Mouse (Mus musculus) stomach, embryonic 16.5 days (tissue): ENCODE data around the gene Foxp1. TPM values are rescaled to one million over a fixed set of nuclear protein-coding genes. Genes with fewer than 3 reads are reported as not detected.

Experiments used
- ATAC-seq: fragments of 200-750 bp; cut with Nextera tagmentation; 2 replicates; pipeline ENCODE4 v1.8.0; 2017; ENCODE audit warnings: moderate number of reproducible peaks, moderate TSS enrichment; ENCODE audit not compliant: insufficient read depth, low FRiP score
- H3K27ac ChIP-seq: fragments of 300-500 bp; sonication (generic); 2 replicates; pipeline ENCODE4 v1.5.1; 2014; ENCODE audit warnings: low read length
- H3K27me3 ChIP-seq: fragments of 300-500 bp; sonication (generic); 2 replicates; pipeline ENCODE4 v1.6.1; 2014; ENCODE audit warnings: low read length, control low read depth, mixed read lengths; ENCODE audit not compliant: control insufficient read depth, insufficient read depth
- H3K36me3 ChIP-seq: fragments of 300-500 bp; sonication (generic); 2 replicates; pipeline ENCODE4 v1.6.1; 2014; ENCODE audit warnings: low read length; ENCODE audit not compliant: control insufficient read depth, insufficient read depth
- H3K4me1 ChIP-seq: fragments of 300-500 bp; sonication (generic); 2 replicates; pipeline ENCODE4 v1.6.1; 2014; ENCODE audit warnings: low read length, control low read depth, mixed read lengths; ENCODE audit not compliant: control insufficient read depth, insufficient read depth
- H3K4me2 ChIP-seq: fragments of 300-500 bp; sonication (generic); 2 replicates; pipeline ENCODE4 v1.6.1; 2014; ENCODE audit warnings: low read depth, low read length, mixed read lengths
- H3K4me3 ChIP-seq: fragments of 300-500 bp; sonication (generic); replicated peaks from 2 replicates; pipeline ENCODE4 v1.5.1; 2014; ENCODE audit warnings: mild to moderate bottlenecking, low read length
- H3K9ac ChIP-seq: fragments of 300-500 bp; sonication (generic); 2 replicates; pipeline ENCODE4 v1.6.1; 2014; ENCODE audit warnings: low read length
- H3K9me3 ChIP-seq: fragments of 300-500 bp; sonication (generic); replicated peaks from 2 replicates; pipeline ENCODE4 v1.6.1; 2016; ENCODE audit warnings: low read length, control low read depth; ENCODE audit not compliant: control insufficient read depth
- WGBS: fragments of 180-500 bp; shearing (Covaris S2); extraction: QIAGEN DNeasy Blood & Tissue Kit; methylation state at CpG from one replicate; pipeline ENCODE4 v1.1.7; 2014; 5-methylcytosine and 5-hydroxymethylcytosine counted together
- polyA plus RNA-seq: library from polyadenylated mRNA; unstranded; fragments of >200 nt; fragmentation: Nextera tagmentation; extraction: Ambion mirVana; gene quantifications from 2 replicates; pipeline ENCODE4 v1.2.1, GENCODE M21; 2015

The Foxp1 gene
- polyA plus RNA-seq, 1 experiment from 2014 or later = 108 TPM

DNA sequence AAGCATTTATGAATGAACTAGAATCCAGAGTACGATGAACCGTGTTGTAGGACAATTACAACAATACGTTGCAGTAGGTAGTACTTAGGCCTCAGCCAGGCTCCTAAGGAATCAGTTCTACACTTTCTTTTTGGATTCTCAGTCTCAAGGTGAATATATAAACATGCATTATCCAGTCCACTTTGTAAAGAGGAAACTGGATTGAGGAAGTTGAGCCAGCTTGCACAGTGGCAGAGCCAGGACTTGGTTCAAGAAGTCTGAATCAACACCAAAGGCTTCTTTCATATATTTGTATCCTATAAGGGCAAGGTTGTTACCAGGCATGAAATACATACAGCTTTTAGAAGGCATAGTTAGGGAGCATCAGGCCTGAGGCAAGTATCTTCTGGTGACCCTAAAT, 178.2 kb downstream of the Foxp1 start:
- H3K9ac ChIP-seq = no peak overlapping the region
- no peaks in the 10 kb centered on the region for H3K27me3 ChIP-seq
- WGBS = 76% methylated on average over 3 of the region's 3 CpGs
- ATAC-seq = no peak
- no peak overlapping the region for H3K4me3 ChIP-seq
- H3K9me3 ChIP-seq = no peaks in the 10 kb centered on the region
- no peaks in the 10 kb centered on the region for H3K36me3 ChIP-seq
- peaks cover 3% of the 10 kb centered on the region for H3K4me1 ChIP-seq
- H3K4me2 ChIP-seq = no peak overlapping the region
- H3K27ac ChIP-seq = peak overlapping the region; percentile 26; the same call in 1 of the 2 replicates

DNA sequence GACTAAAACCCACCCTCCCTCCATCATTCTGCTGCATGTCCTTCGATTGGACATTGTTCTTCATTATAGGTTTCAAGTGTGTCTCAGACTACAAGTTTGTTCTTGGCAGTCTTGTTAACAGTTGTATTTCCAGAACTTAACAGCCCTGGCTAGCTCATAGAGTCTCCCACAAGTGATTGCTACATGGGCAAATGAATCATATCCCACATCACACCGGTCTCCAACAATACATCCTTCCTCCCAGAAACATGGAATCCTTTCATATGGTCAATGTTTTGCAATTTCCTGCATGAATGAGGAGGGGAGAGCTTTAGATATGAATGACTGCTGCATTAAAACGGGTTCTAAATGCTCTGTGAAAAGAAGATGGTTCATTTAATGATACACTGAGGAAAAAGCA, 178.7 kb downstream of the Foxp1 start:
- H3K4me1 ChIP-seq = peaks cover 7% of the 10 kb centered on the region
- no peaks in the 10 kb centered on the region for H3K36me3 ChIP-seq
- no peak overlapping the region for H3K4me3 ChIP-seq
- WGBS = 80% methylated on average over 3 of the region's 3 CpGs
- no peak overlapping the region for H3K4me2 ChIP-seq
- H3K27ac ChIP-seq = no peak overlapping the region; the same call in 1 of the 2 replicates
- H3K9me3 ChIP-seq = no peaks in the 10 kb centered on the region
- no peaks in the 10 kb centered on the region for H3K27me3 ChIP-seq
- ATAC-seq = no peak
- no peak overlapping the region for H3K9ac ChIP-seq

DNA sequence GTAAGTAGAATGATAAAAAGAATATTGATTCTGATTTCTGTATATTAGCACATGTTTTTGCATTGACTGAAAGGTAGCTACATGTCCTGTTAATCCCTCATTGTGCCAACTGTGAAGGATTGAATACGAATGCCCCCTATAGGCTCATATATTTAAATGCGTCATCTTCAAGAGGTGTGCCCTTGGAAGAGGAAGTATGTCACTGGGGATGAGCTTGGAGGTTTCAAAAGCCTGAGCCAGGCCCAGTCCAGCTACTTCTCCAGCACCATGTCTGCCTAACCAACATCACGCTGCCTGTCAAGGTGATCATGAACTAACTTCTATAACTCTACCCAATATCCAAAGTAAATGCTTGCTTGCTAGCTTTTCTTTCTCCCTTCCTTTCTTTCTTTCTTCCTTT, 180.1 kb downstream of the Foxp1 start:
- H3K36me3 ChIP-seq = no peaks in the 10 kb centered on the region
- H3K9me3 ChIP-seq = no peaks in the 10 kb centered on the region
- no peak for ATAC-seq
- WGBS = 90% methylated on average over 3 of the region's 3 CpGs
- H3K27me3 ChIP-seq = no peaks in the 10 kb centered on the region
- H3K27ac ChIP-seq = no peak overlapping the region
- H3K4me1 ChIP-seq = peaks cover 19% of the 10 kb centered on the region
- H3K9ac ChIP-seq = no peak overlapping the region
- no peak overlapping the region for H3K4me3 ChIP-seq
- no peak overlapping the region for H3K4me2 ChIP-seq

GRCm38 (mm10) chr6:99340902-99341301, 181.6 kb downstream of the Foxp1 start:
- Histone ChIP-seq H3K9ac (no peak overlapping the region), H3K27ac (no peak overlapping the region), H3K9me3 (no peaks in the 10 kb centered on the region), H3K27me3 (no peaks in the 10 kb centered on the region), H3K36me3 (no peaks in the 10 kb centered on the region), H3K4me2 (no peak overlapping the region), H3K4me3 (no peak overlapping the region), H3K4me1 (peaks cover 25% of the 10 kb centered on the region)
- WGBS = 85% methylated on average over 4 of the region's 4 CpGs
- ATAC-seq = no peak

- H3K9ac ChIP-seq = no peak overlapping the region
- no peaks in the 10 kb centered on the region for H3K36me3 ChIP-seq
- ATAC-seq = no peak
- H3K4me1 ChIP-seq = peaks cover 25% of the 10 kb centered on the region
- no peak overlapping the region for H3K27ac ChIP-seq
- no peak overlapping the region for H3K4me3 ChIP-seq
- H3K9me3 ChIP-seq = no peaks in the 10 kb centered on the region
- WGBS = 87% methylated on average over 10 of the region's 10 CpGs
- H3K27me3 ChIP-seq = no peaks in the 10 kb centered on the region
- H3K4me2 ChIP-seq = no peak overlapping the region
Measured at GRCm38 (mm10) chr6:99339986-99340721, 182.4 kb downstream of the Foxp1 start.

GRCm38 (mm10) chr6:99339343-99339620, 183.2 kb downstream of the Foxp1 start:
- no peak overlapping the region for H3K4me2 ChIP-seq
- 61% methylated on average over 5 of the region's 5 CpGs for WGBS
- ATAC-seq = no peak
- H3K4me1 ChIP-seq = peaks cover 25% of the 10 kb centered on the region
- no peak overlapping the region for H3K27ac ChIP-seq
- H3K9me3 ChIP-seq = no peaks in the 10 kb centered on the region
- 0 out of 2 replicates have a peak overlapping the region, but pooled peaks have one; percentile 2 for H3K9ac ChIP-seq
- no peaks in the 10 kb centered on the region for H3K36me3 ChIP-seq
- no peaks in the 10 kb centered on the region for H3K27me3 ChIP-seq
- H3K4me3 ChIP-seq = no peak overlapping the region

GRCm38 (mm10) chr6:99338593-99339342, 183.8 kb downstream of the Foxp1 start:
- Histone ChIP-seq H3K4me3 (no peak overlapping the region), H3K9me3 (no peaks in the 10 kb centered on the region), H3K27me3 (no peaks in the 10 kb centered on the region), H3K4me1 (peaks cover 25% of the 10 kb centered on the region), H3K9ac (no peak overlapping the region), H3K36me3 (no peaks in the 10 kb centered on the region), H3K27ac (no peak overlapping the region), H3K4me2 (no peak overlapping the region)
- ATAC-seq = no peak
- 46% methylated on average over 9 of the region's 9 CpGs for whole genome bisulfite sequencing

- Histone ChIP-seq H3K4me3 (no peak overlapping the region), H3K27me3 (no peaks in the 10 kb centered on the region), H3K4me1 (peaks cover 25% of the 10 kb centered on the region), H3K9me3 (no peaks in the 10 kb centered on the region), H3K36me3 (no peaks in the 10 kb centered on the region), H3K27ac (peak overlapping the region; percentile 73), H3K4me2 (0 out of 2 replicates have a peak overlapping the region, but pooled peaks have one; percentile 13), H3K9ac (peak overlapping the region; percentile 26; the same call in 1 of the 2 replicates)
- 34% methylated on average over 3 of the region's 3 CpGs for WGBS
- ATAC-seq = no peak
Measured at GRCm38 (mm10) chr6:99338174-99338573, 184.3 kb downstream of the Foxp1 start.

DNA sequence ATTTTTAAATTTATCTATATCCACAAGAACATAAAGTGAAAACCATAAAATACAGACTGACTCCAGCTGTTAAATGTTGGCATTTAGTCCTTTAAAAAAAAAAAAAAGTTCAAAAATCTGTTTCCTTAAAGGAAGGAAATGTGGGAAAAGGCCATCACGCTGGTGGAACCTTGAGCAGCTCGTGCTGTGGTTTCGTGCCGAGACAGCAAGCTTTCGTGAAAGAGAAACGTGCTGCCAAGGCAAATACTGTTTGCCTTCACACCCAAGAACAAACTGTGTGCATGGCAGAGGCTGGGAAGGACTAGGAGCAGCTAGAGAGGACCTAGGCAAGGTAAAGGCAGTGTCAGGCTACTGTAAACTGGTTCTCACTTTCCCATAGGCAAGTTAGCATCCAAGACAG, 184.9 kb downstream of the Foxp1 start:
- Histone ChIP-seq H3K4me1 (peaks cover 25% of the 10 kb centered on the region), H3K9ac (peak overlapping the region; percentile 26; the same call in 1 of the 2 replicates), H3K27ac (peak overlapping the region; percentile 73), H3K4me2 (0 out of 2 replicates have a peak overlapping the region, but pooled peaks have one; percentile 13), H3K9me3 (no peaks in the 10 kb centered on the region), H3K4me3 (no peak overlapping the region), H3K36me3 (no peaks in the 10 kb centered on the region), H3K27me3 (no peaks in the 10 kb centered on the region)
- 14% methylated on average over 6 of the region's 6 CpGs for WGBS
- peak; percentile 72; the same call in 1 of the 2 replicates for ATAC-seq
